Mouse (Mus musculus): ENCODE data around the gene Il22ra2.

GRCm38 (mm10) chr10:19627342-19627741 is 5.5 kb downstream of the Il22ra2 start:
- TF ChIP-seq POLR2A (IDR thresholded peaks at IDR 0.05; ENCODE audit: low read depth, low read length) = no peak
- TF ChIP-seq CTCF (IDR thresholded peaks at IDR 0.05; ENCODE audit: extremely low read depth, insufficient read depth, insufficient read length, insufficient replicate concordance) = no peak

All from spleen, adult 2 months (tissue).